Mouse (Mus musculus): ENCODE measurements at regions not wholly inside any gene's neighbourhood (a gene's known extent, or its start where the extent isn't known, plus 50 kb on each side); places are given as distances from the start of the nearest gene placed in this dataset.

DNA sequence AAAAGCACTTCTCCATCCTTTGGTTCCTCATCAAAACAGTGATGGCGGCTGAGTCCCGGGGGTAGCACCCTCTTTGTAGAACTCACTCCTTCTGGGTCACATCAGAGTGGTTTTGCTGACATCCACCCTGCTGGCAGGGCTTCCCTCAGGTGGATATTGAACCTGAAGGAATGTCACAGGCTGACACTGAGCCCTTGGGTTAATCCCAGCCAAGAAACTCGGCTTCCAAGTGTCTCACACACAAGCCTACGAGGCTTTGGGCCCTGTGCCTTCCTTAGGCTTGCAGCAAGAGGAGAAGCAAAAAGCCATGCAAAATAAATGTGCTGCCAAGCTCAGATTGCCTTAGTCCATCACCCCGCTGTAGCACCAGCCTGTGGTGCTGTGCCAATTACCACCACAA is 97.8 kb upstream of the Fut8 start:
- no peak overlapping the region for H3K9ac ChIP-seq (ENCODE audit: low read length)
- 75% methylated on average over 5 of the region's 5 CpGs for WGBS
- H3K27me3 ChIP-seq (replicated peaks; ENCODE audit: control insufficient read depth, insufficient read depth, low read length): no peaks in the 10 kb centered on the region
- ATAC-seq (no peak), DNase-seq (ENCODE audit: low spot score) (no peak)
- no peaks in the 10 kb centered on the region for H3K36me3 ChIP-seq (ENCODE audit: control insufficient read depth, insufficient read depth, low read length)
- H3K4me3 ChIP-seq (ENCODE audit: low read depth, low read length): no peak overlapping the region
- H3K4me1 ChIP-seq (ENCODE audit: control insufficient read depth, insufficient read depth, low read length): no peaks in the 10 kb centered on the region
- H3K27ac ChIP-seq (ENCODE audit: low read depth, low read length): no peak overlapping the region
- no peaks in the 10 kb centered on the region for H3K9me3 ChIP-seq (replicated peaks; ENCODE audit: control insufficient read depth, low read length)
- H3K4me2 ChIP-seq (ENCODE audit: low read length): no peak overlapping the region

DNA sequence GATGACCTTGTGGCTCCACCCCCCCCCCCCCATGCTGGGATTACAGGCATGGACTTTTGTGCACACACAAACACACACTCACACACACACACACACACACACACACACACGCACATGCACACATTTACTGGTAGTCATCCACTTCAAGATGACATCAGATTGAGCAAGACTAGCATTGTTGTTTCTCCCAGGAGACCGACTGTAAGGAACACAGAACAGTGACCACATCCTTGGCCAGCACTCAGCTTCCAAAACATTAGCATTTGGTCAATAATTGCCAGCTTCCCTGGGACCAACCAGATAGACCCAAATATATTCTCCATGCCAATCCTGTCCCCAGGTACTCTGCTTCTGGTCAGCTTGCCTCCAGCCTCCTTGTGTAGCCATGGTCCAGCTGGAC is 98.2 kb upstream of the Fut8 start:
- Histone ChIP-seq H3K4me2 (ENCODE audit: low read length) (no peak overlapping the region), H3K4me1 (ENCODE audit: control insufficient read depth, insufficient read depth, low read length) (no peaks in the 10 kb centered on the region), H3K36me3 (ENCODE audit: control insufficient read depth, insufficient read depth, low read length) (no peaks in the 10 kb centered on the region), H3K9ac (ENCODE audit: low read length) (no peak overlapping the region), H3K27me3 (replicated peaks; ENCODE audit: control insufficient read depth, insufficient read depth, low read length) (no peaks in the 10 kb centered on the region), H3K4me3 (ENCODE audit: low read depth, low read length) (no peak overlapping the region), H3K9me3 (replicated peaks; ENCODE audit: control insufficient read depth, low read length) (no peaks in the 10 kb centered on the region), H3K27ac (ENCODE audit: low read depth, low read length) (no peak overlapping the region)
- no peak for DNase-seq (ENCODE audit: low spot score)
- no peak for ATAC-seq
- WGBS: 82% methylated on average over 2 of the region's 2 CpGs

DNA sequence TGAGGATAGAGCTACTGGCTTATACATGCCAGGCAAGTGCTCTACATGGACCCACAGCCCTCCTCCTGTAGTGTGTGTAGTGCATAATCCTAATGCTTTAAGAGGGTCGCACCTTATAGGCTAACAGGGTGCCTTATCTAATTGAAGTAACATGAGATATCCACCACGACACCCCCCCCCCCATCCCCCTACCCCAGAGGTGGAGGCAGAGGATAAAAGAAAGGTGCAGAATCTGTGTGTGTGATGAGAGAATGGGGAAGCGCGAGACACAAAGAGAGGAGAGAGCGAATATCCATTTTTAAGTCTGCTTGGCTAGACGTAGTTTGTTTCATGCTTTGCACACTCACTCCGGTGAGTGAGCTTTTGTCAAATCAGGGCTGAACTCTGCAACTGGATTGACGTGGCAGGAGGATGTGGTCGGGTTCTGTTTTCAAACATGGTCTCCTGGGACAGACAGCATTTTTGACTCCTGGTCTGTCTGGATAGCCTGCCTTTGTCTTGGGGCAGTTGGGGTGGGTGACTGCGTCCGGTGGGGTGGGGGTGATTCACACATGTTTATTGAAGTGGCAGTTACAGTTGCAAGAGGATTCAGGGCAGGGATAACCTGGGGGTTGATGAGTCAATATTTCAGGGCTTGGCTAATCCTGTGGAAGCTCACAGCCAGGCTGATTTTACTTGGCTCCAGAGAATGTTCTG is 99.3 kb upstream of the Fut8 start:
- H3K27ac ChIP-seq (ENCODE audit: low read depth, low read length): no peak overlapping the region
- H3K4me1 ChIP-seq (ENCODE audit: control insufficient read depth, insufficient read depth, low read length): no peaks in the 10 kb centered on the region
- 78% methylated on average over 11 of the region's 11 CpGs for WGBS
- H3K9me3 ChIP-seq (replicated peaks; ENCODE audit: control insufficient read depth, low read length): no peaks in the 10 kb centered on the region
- H3K9ac ChIP-seq (ENCODE audit: low read length): no peak overlapping the region
- ATAC-seq (no peak), DNase-seq (ENCODE audit: low spot score) (no peak)
- H3K27me3 ChIP-seq (replicated peaks; ENCODE audit: control insufficient read depth, insufficient read depth, low read length): no peaks in the 10 kb centered on the region
- H3K4me2 ChIP-seq (ENCODE audit: low read length): no peak overlapping the region
- H3K36me3 ChIP-seq (ENCODE audit: control insufficient read depth, insufficient read depth, low read length): no peaks in the 10 kb centered on the region
- H3K4me3 ChIP-seq (ENCODE audit: low read depth, low read length): no peak overlapping the region

DNA sequence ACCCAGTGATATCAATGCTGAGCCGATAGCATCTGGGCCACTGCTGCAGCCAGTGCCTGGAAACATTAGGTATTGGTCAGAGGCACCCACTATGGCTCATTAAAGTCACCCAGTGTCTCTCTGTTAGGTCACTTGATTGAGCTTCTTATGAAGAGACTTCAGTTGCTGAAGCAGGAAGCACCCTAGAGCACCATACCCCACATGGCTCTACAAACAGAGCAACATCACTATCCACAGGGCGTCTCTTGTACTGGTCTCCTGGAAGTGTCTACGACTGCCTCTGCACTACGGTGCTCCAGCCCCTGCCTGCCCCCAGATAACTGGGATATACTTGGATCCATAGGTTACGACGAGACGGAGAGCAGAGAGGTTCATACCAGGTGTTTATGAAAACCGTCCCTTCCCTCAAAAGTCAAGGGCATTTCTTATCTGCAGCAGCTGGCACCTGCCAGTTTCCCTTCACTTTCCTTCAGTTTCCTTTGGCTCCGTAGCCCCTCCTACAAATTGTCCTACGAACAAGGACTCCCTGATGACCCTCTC is 100.6 kb upstream of the Fut8 start:
- H3K4me1 ChIP-seq (ENCODE audit: control insufficient read depth, insufficient read depth, low read length): no peaks in the 10 kb centered on the region
- no peak for ATAC-seq
- no peak for DNase-seq (ENCODE audit: low spot score)
- no peak overlapping the region for H3K9ac ChIP-seq (ENCODE audit: low read length)
- no peaks in the 10 kb centered on the region for H3K27me3 ChIP-seq (replicated peaks; ENCODE audit: control insufficient read depth, insufficient read depth, low read length)
- H3K4me3 ChIP-seq (ENCODE audit: low read depth, low read length): no peak overlapping the region
- no peaks in the 10 kb centered on the region for H3K9me3 ChIP-seq (replicated peaks; ENCODE audit: control insufficient read depth, low read length)
- 91% methylated on average over 10 of the region's 10 CpGs for WGBS
- H3K36me3 ChIP-seq (ENCODE audit: control insufficient read depth, insufficient read depth, low read length): no peaks in the 10 kb centered on the region
- no peak overlapping the region for H3K27ac ChIP-seq (ENCODE audit: low read depth, low read length)
- no peak overlapping the region for H3K4me2 ChIP-seq (ENCODE audit: low read length)

DNA sequence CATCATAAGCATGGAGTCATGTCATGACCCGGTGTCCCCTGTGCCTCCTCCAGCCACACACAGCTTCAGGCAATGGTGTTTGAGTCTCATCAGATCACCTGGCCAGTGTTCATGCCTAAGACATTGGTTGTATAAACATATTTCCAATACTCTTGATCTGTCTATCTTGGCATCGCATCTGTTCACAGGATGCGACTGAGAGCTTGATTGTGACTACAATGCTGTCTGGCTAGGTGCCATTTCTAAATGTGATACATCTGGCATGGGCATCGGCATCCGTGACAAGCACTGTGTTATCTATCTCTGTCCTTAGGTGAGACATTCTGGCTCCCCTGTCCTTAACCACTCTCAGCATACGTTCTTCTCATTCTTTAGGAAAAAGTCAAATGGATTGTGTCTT is 102.3 kb upstream of the Fut8 start:
- no peak overlapping the region for H3K4me3 ChIP-seq (ENCODE audit: low read depth, low read length)
- DNase-seq (ENCODE audit: low spot score) (no peak), ATAC-seq (no peak)
- WGBS: 88% methylated on average over 6 of the region's 6 CpGs
- H3K4me2 ChIP-seq (ENCODE audit: low read length): no peak overlapping the region
- no peaks in the 10 kb centered on the region for H3K36me3 ChIP-seq (ENCODE audit: control insufficient read depth, insufficient read depth, low read length)
- H3K9me3 ChIP-seq (replicated peaks; ENCODE audit: control insufficient read depth, low read length): no peaks in the 10 kb centered on the region
- no peak overlapping the region for H3K9ac ChIP-seq (ENCODE audit: low read length)
- no peak overlapping the region for H3K27ac ChIP-seq (ENCODE audit: low read depth, low read length)
- no peaks in the 10 kb centered on the region for H3K27me3 ChIP-seq (replicated peaks; ENCODE audit: control insufficient read depth, insufficient read depth, low read length)
- no peaks in the 10 kb centered on the region for H3K4me1 ChIP-seq (ENCODE audit: control insufficient read depth, insufficient read depth, low read length)

DNA sequence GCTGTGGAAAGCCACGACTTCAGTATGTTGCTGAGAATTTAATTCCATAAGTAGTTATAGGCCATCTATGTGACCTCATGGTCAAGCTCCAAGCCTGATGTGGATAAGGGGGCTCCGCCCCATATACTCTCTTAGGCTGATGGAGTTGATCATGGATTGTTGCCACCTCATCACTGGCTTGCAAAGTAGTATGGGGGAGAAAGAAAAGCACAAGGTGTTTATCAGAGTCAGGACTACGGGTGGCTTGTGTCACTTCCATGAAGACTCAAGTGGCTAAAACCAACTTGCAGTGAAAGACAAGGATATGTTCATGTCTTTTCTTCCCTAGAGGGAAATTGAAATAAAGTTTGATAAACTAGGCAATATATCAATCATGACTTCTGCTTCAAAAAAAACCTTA is 102.9 kb upstream of the Fut8 start:
- Histone ChIP-seq H3K27ac (ENCODE audit: low read depth, low read length) (no peak overlapping the region), H3K4me2 (ENCODE audit: low read length) (no peak overlapping the region), H3K9ac (ENCODE audit: low read length) (no peak overlapping the region), H3K4me3 (ENCODE audit: low read depth, low read length) (no peak overlapping the region), H3K9me3 (replicated peaks; ENCODE audit: control insufficient read depth, low read length) (no peaks in the 10 kb centered on the region), H3K36me3 (ENCODE audit: control insufficient read depth, insufficient read depth, low read length) (no peaks in the 10 kb centered on the region), H3K27me3 (replicated peaks; ENCODE audit: control insufficient read depth, insufficient read depth, low read length) (no peaks in the 10 kb centered on the region), H3K4me1 (ENCODE audit: control insufficient read depth, insufficient read depth, low read length) (no peaks in the 10 kb centered on the region)
- 85% methylated on average over 3 of the region's 3 CpGs for WGBS
- DNase-seq (ENCODE audit: low spot score) (no peak), ATAC-seq (no peak)

DNA sequence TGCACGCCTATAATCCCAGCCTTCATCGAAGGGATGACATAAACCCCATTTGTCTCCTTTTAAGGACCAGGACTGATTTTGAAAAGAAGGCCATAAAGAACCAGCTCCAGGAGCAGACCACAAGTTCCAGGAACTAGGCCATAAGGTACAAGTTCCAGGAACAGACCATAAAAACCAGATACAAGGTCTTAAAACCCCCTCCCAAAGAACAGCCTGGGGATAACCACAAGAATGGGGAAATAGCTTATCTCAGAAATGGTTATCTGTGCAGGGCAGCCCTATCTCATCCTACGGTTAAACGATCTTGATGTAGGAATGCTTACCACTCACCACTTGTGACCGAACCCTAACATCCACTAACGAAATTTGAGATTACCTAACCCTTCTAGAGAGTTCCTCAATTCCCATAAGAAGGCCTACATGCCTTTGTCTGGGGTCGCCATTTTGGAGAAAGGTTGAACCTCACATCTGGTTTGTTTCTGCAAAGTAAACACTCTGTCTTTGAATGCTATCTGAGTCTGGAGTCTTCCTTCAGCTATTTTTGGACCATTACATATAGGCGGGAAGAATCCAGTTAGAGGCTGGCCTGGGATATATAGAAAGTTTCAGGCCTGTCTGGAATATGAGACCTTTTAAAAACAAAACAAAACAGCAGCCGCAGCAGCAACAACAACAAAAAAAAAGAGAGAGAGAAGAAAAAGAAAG is 103.5 kb upstream of the Fut8 start:
- H3K27ac ChIP-seq (ENCODE audit: low read depth, low read length): no peak overlapping the region
- no peaks in the 10 kb centered on the region for H3K36me3 ChIP-seq (ENCODE audit: control insufficient read depth, insufficient read depth, low read length)
- 86% methylated on average over 9 of the region's 9 CpGs for WGBS
- ATAC-seq (no peak), DNase-seq (ENCODE audit: low spot score) (no peak)
- no peak overlapping the region for H3K4me2 ChIP-seq (ENCODE audit: low read length)
- no peak overlapping the region for H3K4me3 ChIP-seq (ENCODE audit: low read depth, low read length)
- no peak overlapping the region for H3K9ac ChIP-seq (ENCODE audit: low read length)
- H3K27me3 ChIP-seq (replicated peaks; ENCODE audit: control insufficient read depth, insufficient read depth, low read length): no peaks in the 10 kb centered on the region
- no peaks in the 10 kb centered on the region for H3K4me1 ChIP-seq (ENCODE audit: control insufficient read depth, insufficient read depth, low read length)
- no peaks in the 10 kb centered on the region for H3K9me3 ChIP-seq (replicated peaks; ENCODE audit: control insufficient read depth, low read length)

DNA sequence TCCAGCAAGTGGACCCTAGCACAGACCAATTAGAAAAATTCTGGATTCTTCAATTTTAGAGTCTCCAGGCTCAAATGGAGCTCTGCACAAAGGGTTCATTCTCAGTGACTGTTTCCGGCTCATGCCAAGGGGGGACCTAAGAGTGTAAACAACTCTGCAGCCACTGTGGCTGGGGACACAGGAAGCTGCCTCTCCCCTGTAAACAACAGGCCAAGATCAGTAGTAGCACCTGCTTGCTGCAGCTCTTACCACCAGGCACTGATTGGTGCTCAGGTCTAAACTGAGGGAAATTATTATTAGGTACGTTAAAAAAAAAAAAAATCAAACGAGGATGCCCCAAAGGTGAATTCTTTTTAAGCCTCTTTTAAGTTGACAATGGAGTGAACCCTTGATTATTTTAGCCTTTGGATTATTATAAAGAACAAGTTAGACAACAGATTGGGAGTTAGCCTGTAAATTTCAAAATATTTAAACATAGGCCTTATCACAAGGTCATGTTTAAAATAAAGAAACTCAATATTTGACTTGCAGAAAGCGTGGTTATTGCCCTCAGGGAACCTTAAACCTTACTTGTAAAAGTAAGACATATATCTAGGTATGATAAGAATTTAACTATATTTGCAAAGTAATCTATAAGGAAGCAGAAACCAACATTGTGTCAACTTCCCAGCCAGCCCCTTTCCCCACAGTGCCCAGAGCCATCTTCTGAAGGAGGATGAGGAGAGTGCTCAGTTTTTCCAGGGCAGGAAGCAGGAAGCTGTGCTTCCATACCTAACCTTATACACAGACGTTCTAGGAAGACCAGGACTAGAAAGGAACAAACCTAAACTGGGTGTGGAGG is 104.2 kb upstream of the Fut8 start:
- Histone ChIP-seq H3K9ac (ENCODE audit: low read length) (no peak overlapping the region), H3K4me1 (ENCODE audit: control insufficient read depth, insufficient read depth, low read length) (no peaks in the 10 kb centered on the region), H3K4me2 (ENCODE audit: low read length) (no peak overlapping the region), H3K9me3 (replicated peaks; ENCODE audit: control insufficient read depth, low read length) (no peaks in the 10 kb centered on the region), H3K36me3 (ENCODE audit: control insufficient read depth, insufficient read depth, low read length) (no peaks in the 10 kb centered on the region), H3K4me3 (ENCODE audit: low read depth, low read length) (no peak overlapping the region), H3K27ac (ENCODE audit: low read depth, low read length) (no peak overlapping the region), H3K27me3 (replicated peaks; ENCODE audit: control insufficient read depth, insufficient read depth, low read length) (no peaks in the 10 kb centered on the region)
- ATAC-seq (no peak), DNase-seq (ENCODE audit: low spot score) (no peak)
- WGBS: 86% methylated on average over 5 of the region's 5 CpGs

Measured in forebrain, embryonic 14.5 days (tissue).